Mouse (Mus musculus) small intestine, adult 2 months (tissue): Measurements from ENCODE around the gene Rhag.

Experiments used
- CTCF ChIP-seq: fragments of 200-500 bp; IDR thresholded peaks from 2 replicates; pipeline ENCODE4 v1.5.1; 2012; ENCODE audit warnings: low read depth, mild to moderate bottlenecking, control low read depth, inconsistent platforms, low read length, moderate library complexity, mixed read lengths; ENCODE audit not compliant: insufficient replicate concordance, insufficient read length; ENCODE audit errors: extremely low read depth
- POLR2A ChIP-seq: fragments of 200-500 bp; IDR thresholded peaks from 2 replicates; pipeline ENCODE4 v1.6.1; 2012; ENCODE audit warnings: low read depth, mild to moderate bottlenecking, control low read depth, inconsistent platforms, low read length, moderate library complexity

- TF ChIP-seq POLR2A (no peak), CTCF (peak; percentile 26; the same call in 1 of the 2 replicates)
Observed at GRCm38 (mm10) chr17:40837308-40837707, 26.4 kb downstream of the Rhag start.
